Mouse (Mus musculus) C2C12 (cell line): ENCODE data around the gene Ap1s1. TPM values are rescaled to one million over a fixed set of nuclear protein-coding genes. Genes with fewer than 3 reads are reported as not detected.

Experiments
- H3K27me3 ChIP-seq: one replicate; pipeline ENCODE4 v1.6.1; 2011; ENCODE audit not compliant: control insufficient read depth, insufficient read depth, insufficient read length
- H3K36me3 ChIP-seq: one replicate; pipeline ENCODE4 v1.6.1; 2011; ENCODE audit not compliant: control insufficient read depth, insufficient read depth
- H3K4me3 ChIP-seq: one replicate; pipeline ENCODE4 v1.5.1; 2011; ENCODE audit warnings: mild to moderate bottlenecking, control low read depth; ENCODE audit not compliant: poor library complexity, insufficient read depth, severe bottlenecking
- H3K79me2 ChIP-seq: one replicate; pipeline ENCODE4 v1.6.1; 2011; ENCODE audit not compliant: control insufficient read depth, insufficient read depth
- H3K79me3 ChIP-seq: one replicate; pipeline ENCODE4 v1.6.1; 2011; ENCODE audit warnings: low read depth, control low read depth
- H3ac ChIP-seq: one replicate; pipeline ENCODE3; 2011; ENCODE audit warnings: low read depth; ENCODE audit not compliant: control insufficient read depth, insufficient read length
- CEBPB ChIP-seq: IDR thresholded peaks from one replicate; pipeline ENCODE4 v1.6.1; 2011; ENCODE audit warnings: low read depth, mild to moderate bottlenecking, control low read depth, moderate library complexity
- CTCF ChIP-seq: IDR thresholded peaks from one replicate; pipeline ENCODE4 v1.5.1; 2011; ENCODE audit not compliant: control insufficient read depth, insufficient read depth, insufficient read length
- FOSL1 ChIP-seq: IDR thresholded peaks from one replicate; pipeline ENCODE4 v1.8.0; 2011; ENCODE audit warnings: mild to moderate bottlenecking, low read length; ENCODE audit not compliant: poor library complexity, insufficient read depth, severe bottlenecking
- MAX ChIP-seq: IDR thresholded peaks from one replicate; pipeline ENCODE4 v1.6.1; 2011; ENCODE audit warnings: mild to moderate bottlenecking, control low read depth
- MYOD1 ChIP-seq: IDR thresholded peaks from one replicate; pipeline ENCODE4 v1.6.1; 2011; ENCODE audit warnings: low read depth; ENCODE audit not compliant: control insufficient read depth, insufficient read length
- MYOG ChIP-seq: IDR thresholded peaks from one replicate; pipeline ENCODE4 v1.6.1; 2011; ENCODE audit not compliant: control insufficient read depth, insufficient read length; ENCODE audit errors: extremely low read depth
- USF1 ChIP-seq: IDR thresholded peaks from one replicate; pipeline ENCODE4 v1.6.1; 2011; ENCODE audit warnings: low read depth, mild to moderate bottlenecking, control low read depth, moderate library complexity
- polyA plus RNA-seq: library from polyadenylated mRNA; unstranded; fragments of >200 nt; fragmentation: generic; extraction: Trizol; gene quantifications from one replicate; pipeline ENCODE4 v1.2.1, GENCODE M21; 2012; ENCODE audit warnings: missing spikeins

Gene Ap1s1
- polyA plus RNA-seq, 1 experiment: 360 TPM

GRCm38 (mm10) chr5:137046324-137046718 lies 386 bp upstream of the Ap1s1 start:
- H3K79me3 ChIP-seq: peaks cover 11% of the 10 kb centered on the region

GRCm38 (mm10) chr5:137043997-137044396 lies 1.9 kb downstream of the Ap1s1 start:
- Histone ChIP-seq H3ac (no peak overlapping the region), H3K4me3 (no peak overlapping the region), H3K36me3 (peaks cover 37% of the 10 kb centered on the region), H3K79me2 (peaks cover 25% of the 10 kb centered on the region), H3K79me3 (peaks cover 11% of the 10 kb centered on the region), H3K27me3 (no peaks in the 10 kb centered on the region)
- no peak for TF ChIP-seq MYOD1
- no peak for TF ChIP-seq CEBPB
- no peak for TF ChIP-seq CTCF
- no peak for TF ChIP-seq USF1
- TF ChIP-seq FOSL1: no peak
- no peak for TF ChIP-seq MYOG
- TF ChIP-seq MAX: no peak

More at GRCm38 (mm10) chr5:137046324-137046718, 386 bp upstream of the Ap1s1 start:
- H3K27me3 ChIP-seq: no peaks in the 10 kb centered on the region
- peaks cover 25% of the 10 kb centered on the region for H3K79me2 ChIP-seq
- TF ChIP-seq CTCF: no peak
- TF ChIP-seq USF1: no peak
- TF ChIP-seq FOSL1: no peak
- TF ChIP-seq MYOG: no peak
- TF ChIP-seq MAX: peak; percentile 27
- H3ac ChIP-seq: no peak overlapping the region
- no peak overlapping the region for H3K4me3 ChIP-seq
- H3K36me3 ChIP-seq: peaks cover 16% of the 10 kb centered on the region

- no peaks in the 10 kb centered on the region for H3K27me3 ChIP-seq
- H3K79me3 ChIP-seq: peaks cover 11% of the 10 kb centered on the region
- no peak for TF ChIP-seq USF1
- TF ChIP-seq CTCF: no peak
- TF ChIP-seq MAX: no peak
- no peak for TF ChIP-seq MYOG
- no peak overlapping the region for H3ac ChIP-seq
- H3K79me2 ChIP-seq: peaks cover 25% of the 10 kb centered on the region
- peaks cover 58% of the 10 kb centered on the region for H3K36me3 ChIP-seq
- H3K4me3 ChIP-seq: no peak overlapping the region
Measured at GRCm38 (mm10) chr5:137041442-137041841, 4.5 kb downstream of the Ap1s1 start.

GRCm38 (mm10) chr5:137039453-137039852 lies 6.5 kb downstream of the Ap1s1 start:
- no peaks in the 10 kb centered on the region for H3K27me3 ChIP-seq
- TF ChIP-seq CTCF (no peak), USF1 (no peak), MYOG (no peak), FOSL1 (no peak), MYOD1 (no peak), MAX (no peak)
- H3K79me3 ChIP-seq: peaks cover under 1% of the 10 kb centered on the region
- peaks cover 11% of the 10 kb centered on the region for H3K79me2 ChIP-seq
- no peak overlapping the region for H3K4me3 ChIP-seq
- H3K36me3 ChIP-seq: peaks cover 70% of the 10 kb centered on the region
- no peak overlapping the region for H3ac ChIP-seq

GRCm38 (mm10) chr5:137036211-137036610 lies 9.7 kb downstream of the Ap1s1 start:
- no peak overlapping the region for H3ac ChIP-seq
- TF ChIP-seq MAX (no peak), MYOG (no peak), CEBPB (no peak), MYOD1 (no peak), CTCF (no peak), USF1 (no peak), FOSL1 (no peak)
- no peaks in the 10 kb centered on the region for H3K79me2 ChIP-seq
- no peaks in the 10 kb centered on the region for H3K79me3 ChIP-seq
- H3K4me3 ChIP-seq: no peak overlapping the region
- H3K36me3 ChIP-seq: peaks cover 53% of the 10 kb centered on the region
- H3K27me3 ChIP-seq: no peaks in the 10 kb centered on the region

- peak overlapping the region; percentile 23 for H3K4me3 ChIP-seq
- no peaks in the 10 kb centered on the region for H3K27me3 ChIP-seq
- no peaks in the 10 kb centered on the region for H3K79me2 ChIP-seq
- peaks cover 21% of the 10 kb centered on the region for H3K36me3 ChIP-seq
- no peak overlapping the region for H3ac ChIP-seq
- no peaks in the 10 kb centered on the region for H3K79me3 ChIP-seq
- no peak for TF ChIP-seq CEBPB
- peak; percentile 69 for TF ChIP-seq USF1
- no peak for TF ChIP-seq MYOD1
- no peak for TF ChIP-seq CTCF
- no peak for TF ChIP-seq FOSL1
- TF ChIP-seq MAX: peak; percentile 90
Measured at GRCm38 (mm10) chr5:137032641-137033074, 13.3 kb downstream of the Ap1s1 start.
